Mouse (Mus musculus): ENCODE measurements around the gene Sdhaf2. TPM values are rescaled to one million over a fixed set of nuclear protein-coding genes. Genes with fewer than 3 reads are reported as not detected.

Sdhaf2 gene
- polyA plus RNA-seq (2012; fragmentation: generic; extraction: Trizol), result 10 to 100 TPM in 1 of 2 experiments, 1 to 10 TPM in 1; 8.4 to 38.8 TPM

DNA sequence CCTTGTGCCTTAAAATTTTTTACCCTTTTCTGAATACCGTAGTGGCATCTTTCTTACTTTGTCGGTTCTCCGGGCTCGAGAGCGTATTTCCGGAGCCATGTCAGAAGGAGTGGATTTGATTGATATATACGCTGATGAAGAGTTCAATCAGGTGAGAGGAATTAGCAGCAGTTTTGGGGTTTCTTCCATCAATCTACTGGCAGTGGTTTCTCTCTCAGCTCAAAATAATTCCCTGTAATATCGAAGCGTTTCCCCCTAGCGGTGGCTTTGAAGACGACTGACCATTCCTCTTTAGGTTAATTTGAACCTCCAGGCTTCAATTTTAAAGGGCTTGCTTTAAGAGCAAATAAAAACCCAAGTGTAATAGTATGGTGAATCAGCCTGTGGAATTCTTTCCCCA is at the start of gene Sdhaf2:
Gene Sdhaf2, minus strand, starts transcription at position 233 of the 400 bp plus-strand sequence.

DNA sequence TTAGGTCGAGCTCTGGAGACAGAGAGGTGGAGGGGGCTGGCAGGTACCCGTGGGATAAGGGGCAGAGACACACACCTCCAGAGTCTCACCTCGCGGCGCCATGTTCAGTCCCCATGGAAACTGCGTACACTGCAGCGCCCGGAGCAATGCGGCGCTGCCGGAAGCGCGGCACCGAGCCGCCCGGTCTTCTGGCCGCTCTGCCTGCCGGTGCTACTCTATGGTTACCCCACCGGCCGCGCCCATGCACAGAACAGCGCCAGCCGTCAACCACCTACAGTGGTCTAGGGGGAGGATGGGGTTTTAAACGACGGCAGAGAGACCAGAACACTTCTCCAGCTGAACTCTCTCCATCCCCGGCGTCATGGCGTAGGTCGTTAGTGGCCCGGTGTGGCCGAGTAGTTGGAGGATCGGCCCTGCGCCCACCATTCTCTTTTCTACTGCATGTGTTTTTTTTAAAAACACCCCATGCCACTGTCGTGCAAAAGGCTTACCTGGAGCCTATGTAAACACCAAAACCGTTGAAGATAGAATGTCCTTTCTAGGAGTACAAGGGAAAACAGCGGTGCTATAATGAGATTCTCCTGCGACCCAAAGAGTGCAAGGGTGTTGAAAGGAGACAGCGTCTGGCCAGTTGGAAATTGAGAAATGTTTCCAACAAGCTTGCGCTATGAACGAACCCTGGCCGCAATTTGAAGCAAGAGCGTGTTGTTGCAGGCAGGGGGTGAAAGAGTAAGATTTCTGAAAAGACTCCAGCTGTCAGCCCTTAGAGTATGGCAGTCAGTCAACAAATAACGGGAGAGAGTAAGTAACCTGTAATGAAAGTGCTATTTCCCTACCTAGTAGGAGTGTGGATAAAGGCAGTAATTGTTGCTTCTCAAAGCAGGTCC is 29.9 kb upstream of the Sdhaf2 start, which contains the start of gene Tmem216:
Gene Tmem216, minus strand, starts transcription at position 615 of the 887 bp plus-strand sequence.

DNA sequence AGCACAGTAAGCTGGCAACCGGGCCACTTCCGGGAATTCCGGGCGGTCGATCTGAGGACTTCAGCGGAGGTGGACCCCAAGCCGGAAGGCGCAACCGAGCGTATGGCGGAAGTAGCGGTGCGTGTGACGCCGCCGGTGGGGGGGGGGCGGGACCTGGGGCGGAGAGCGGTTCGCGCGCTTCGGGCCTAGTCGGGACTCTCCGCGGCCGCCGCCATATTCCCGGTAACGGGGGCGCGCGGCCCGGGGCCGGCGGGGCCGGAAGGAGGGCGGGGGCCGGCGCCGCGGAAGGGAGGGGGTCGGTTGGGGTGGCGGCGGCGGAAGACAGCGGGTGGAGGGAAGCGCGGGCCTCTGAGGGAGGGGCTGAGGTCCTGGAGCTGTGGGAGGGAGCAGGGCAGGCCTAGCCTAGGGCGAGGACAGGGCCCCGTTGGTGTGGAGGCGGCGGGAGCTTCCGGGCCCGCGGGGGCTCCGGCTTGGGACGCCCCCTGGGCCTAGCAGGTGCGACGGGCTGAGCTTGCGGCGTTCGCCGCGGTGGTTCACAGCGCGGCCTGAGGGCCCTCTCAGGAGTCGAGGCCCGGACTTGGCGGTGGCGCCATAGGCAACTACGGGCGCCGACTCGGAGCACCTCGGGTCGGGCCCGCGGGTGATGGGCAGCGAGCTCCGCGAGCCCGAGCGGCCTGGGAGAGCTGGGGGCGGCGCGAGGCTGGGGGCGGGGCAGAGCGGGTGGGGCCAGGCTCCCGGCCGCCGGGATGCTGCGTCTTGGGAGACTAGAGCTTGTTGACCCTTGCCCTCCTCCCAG is 638 bp downstream of the Sdhaf2 start, which contains the start of gene Cpsf7:
Gene Cpsf7, plus strand, starts transcription at position 161 of the 796 bp plus-strand sequence.

DNA sequence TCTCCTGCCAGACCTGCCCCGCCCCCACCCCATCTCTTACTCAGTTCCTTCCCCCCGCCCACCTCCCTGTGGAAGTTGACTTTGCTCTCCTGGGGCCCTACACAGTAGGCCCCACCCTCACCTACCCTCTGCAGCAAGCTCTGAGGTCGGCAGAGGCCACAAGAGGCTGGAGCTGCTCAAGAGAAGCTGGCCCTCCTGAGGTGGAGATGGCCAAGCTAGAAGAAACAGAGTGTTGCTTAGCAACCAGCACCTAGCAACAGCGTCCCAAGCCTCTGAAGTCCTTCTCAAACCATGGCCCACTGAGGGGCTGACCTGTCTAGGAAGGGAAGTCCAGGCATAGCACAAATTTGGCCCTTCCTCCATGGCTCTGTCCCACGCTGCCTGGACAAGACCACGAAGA is 43.2 kb downstream of the Sdhaf2 start, which contains the start of gene Ppp1r32:
Gene Ppp1r32, minus strand, starts transcription at position 226 of the 400 bp plus-strand sequence.

DNA sequence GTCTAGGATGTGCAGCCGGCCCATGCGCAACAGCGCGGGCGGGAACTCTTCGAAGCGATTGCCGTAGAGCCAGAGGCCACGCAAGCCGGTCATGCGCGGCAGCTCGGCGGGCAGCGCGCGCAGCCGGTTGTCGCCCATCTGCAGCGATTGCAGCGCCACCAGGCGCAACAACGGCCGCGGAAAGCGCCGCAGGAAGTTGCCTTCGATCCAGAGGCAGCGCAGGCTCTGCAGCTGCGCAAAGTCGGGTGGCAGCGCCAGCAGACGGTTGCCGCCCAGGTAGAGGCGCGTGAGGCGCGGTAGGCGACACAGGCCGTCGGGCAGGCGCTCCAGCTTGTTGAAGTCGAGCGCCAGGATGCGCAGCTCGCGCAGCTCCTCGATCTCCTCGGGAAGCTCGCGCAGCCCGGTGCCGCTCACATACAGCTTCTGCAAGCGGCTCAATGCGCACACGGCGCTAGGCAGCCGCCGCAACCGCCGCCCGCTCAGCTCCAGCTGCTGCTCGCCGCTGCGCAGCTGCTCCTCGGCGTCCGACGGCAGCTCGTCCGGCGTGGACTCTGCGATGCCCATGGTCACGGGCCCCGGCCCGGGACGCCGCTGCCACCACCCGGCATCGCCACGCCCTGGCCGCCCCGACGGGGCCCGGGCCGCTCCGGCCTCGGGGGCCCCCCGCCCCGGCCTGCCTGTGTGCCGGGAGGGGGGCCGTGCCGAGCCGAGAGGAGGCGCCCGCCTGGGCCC is 69.0 kb downstream of the Sdhaf2 start, which contains the start of gene Lrrc10b:
Gene Lrrc10b, minus strand, starts transcription at position 722 of the 732 bp plus-strand sequence.

Other genes starting within 250 kb of the Sdhaf2 start
- gene Dagla, start 221.3 kb downstream of the Sdhaf2 start, polyA plus RNA-seq (2012; fragmentation: generic; extraction: Trizol), result 1 to 10 TPM; 2.1 to 5.2 TPM
- under 1 TPM; 0.02 to 0.12 TPM for gene Syt7, start 137.1 kb downstream of the Sdhaf2 start, polyA plus RNA-seq (2012; fragmentation: generic; extraction: Trizol)
- under 1 TPM in 1 of 2 experiments, not detected in 1; 0.02 TPM for gene Lrrc10b, start 68.7 kb downstream of the Sdhaf2 start, polyA plus RNA-seq (2012; fragmentation: generic; extraction: Trizol)
- gene Ppp1r32, start 43.2 kb downstream of the Sdhaf2 start, polyA plus RNA-seq (2012; fragmentation: generic; extraction: Trizol), result under 1 TPM; 0.02 to 0.13 TPM
- 10 to 100 TPM in 1 of 2 experiments, 1 to 10 TPM in 1; 7.3 to 32.2 TPM for gene Cpsf7, start 876 bp downstream of the Sdhaf2 start, polyA plus RNA-seq (2012; fragmentation: generic; extraction: Trizol)
- gene Tmem216, start 30.1 kb upstream of the Sdhaf2 start, polyA plus RNA-seq (2012; fragmentation: generic; extraction: Trizol), result 10 to 100 TPM; 22.2 to 36.5 TPM
- 10 to 100 TPM in 1 of 2 experiments, 1 to 10 TPM in 1; 7.9 to 27.6 TPM for gene Cyb561a3, start 51.0 kb upstream of the Sdhaf2 start, polyA plus RNA-seq (2012; fragmentation: generic; extraction: Trizol)
- 10 to 100 TPM; 26.6 to 42.2 TPM for gene Tmem138, start 51.2 kb upstream of the Sdhaf2 start, polyA plus RNA-seq (2012; fragmentation: generic; extraction: Trizol)
- gene Ddb1, start 79.2 kb upstream of the Sdhaf2 start, polyA plus RNA-seq (2012; fragmentation: generic; extraction: Trizol), result 100 to 1,000 TPM; 435 to 445 TPM
- gene Tkfc, start 79.5 kb upstream of the Sdhaf2 start, polyA plus RNA-seq (2012; fragmentation: generic; extraction: Trizol), result 10 to 100 TPM; 18.0 to 40.0 TPM
- under 1 TPM; 0.04 to 0.20 TPM for gene Vwce, start 108.1 kb upstream of the Sdhaf2 start, polyA plus RNA-seq (2012; fragmentation: generic; extraction: Trizol)
- gene Pga5, start 151.9 kb upstream of the Sdhaf2 start, polyA plus RNA-seq (2012; fragmentation: generic; extraction: Trizol), result under 1 TPM in 1 of 2 experiments, not detected in 1; 0.01 TPM
- 10 to 100 TPM; 13.6 to 25.7 TPM for gene Vps37c, start 162.6 kb upstream of the Sdhaf2 start, polyA plus RNA-seq (2012; fragmentation: generic; extraction: Trizol)
- gene Cd5, start 212.9 kb upstream of the Sdhaf2 start, polyA plus RNA-seq (2012; fragmentation: generic; extraction: Trizol), result under 1 TPM in 1 of 2 experiments, not detected in 1; 0.05 TPM

Measured in C3H10T1/2 (cell line).